ENCODE assay signal across 10 mouse cellular contexts in genomic region chr12:111726122-111726463, GRCm38 (mm10). TPM values are rescaled to one million over a fixed set of nuclear protein-coding genes. Genes with fewer than 3 reads are reported as not detected.
A peak's percentile ranks its signal among the peaks of the same experiment; 100 is the strongest.
DNase-seq lines count a peak whose midpoint lies in the region; ATAC-seq and TF ChIP-seq lines count a peak whose summit lies in the region.
"Had no signal": no experiment of that assay in that cellular context is flagged by ENCODE, and none has a peak within 500 bp of the region (broad histone marks: within the 10 kb centered on the region; RNA-seq: fewer than 3 reads in every experiment).

No protein-coding gene starts in this region.

- peak overlapping the region; percentile 54 for H3K9ac ChIP-seq in embryonic facial prominence, embryonic 13.5 days
- H3K9ac ChIP-seq in heart, embryonic 14.5 days (ENCODE audit: low read length), result no peak overlapping the region

- H3K9me3 ChIP-seq in embryonic facial prominence, embryonic 13.5 days, result no peaks in the 10 kb centered on the region
- H3K9me3 ChIP-seq in heart, embryonic 14.5 days (ENCODE audit: control insufficient read depth, low read length), result no peaks in the 10 kb centered on the region
- H3K9me3 ChIP-seq: G1E; megakaryocyte, embryonic 14.5 days had no signal

- WGBS in embryonic facial prominence, embryonic 13.5 days, result 46% methylated on average over 4 of the region's 4 CpGs
- WGBS in heart, embryonic 14.5 days, result 64% methylated on average over 4 of the region's 4 CpGs

- peak overlapping the region; percentile 45 for H3K4me3 ChIP-seq in gastrocnemius, adult 2 months
- no peak overlapping the region for H3K4me3 ChIP-seq in embryonic facial prominence, embryonic 13.5 days
- H3K4me3 ChIP-seq in heart, embryonic 14.5 days (ENCODE audit: control insufficient read depth in 1 of 2, insufficient read depth in 1 of 2, low read depth in 1 of 2, low read length in 2 of 2), result no peak overlapping the region
- H3K4me3 ChIP-seq in left cerebral cortex, adult 2 months, result no peak overlapping the region
- H3K4me3 ChIP-seq: megakaryocyte, embryonic 14.5 days had no signal

- H3K27me3 ChIP-seq in embryonic facial prominence, embryonic 13.5 days, result no peaks in the 10 kb centered on the region
- no peaks in the 10 kb centered on the region for H3K27me3 ChIP-seq in heart, embryonic 14.5 days (ENCODE audit: control insufficient read depth, insufficient read depth, low read length)
- H3K27me3 ChIP-seq: megakaryocyte, embryonic 14.5 days had no signal

- H3K4me2 ChIP-seq in embryonic facial prominence, embryonic 13.5 days, result no peak overlapping the region
- H3K4me2 ChIP-seq in heart, embryonic 14.5 days (ENCODE audit: low read length), result no peak overlapping the region

- no peak for ATAC-seq in embryonic facial prominence, embryonic 13.5 days (ENCODE audit: insufficient number of reproducible peaks, insufficient read depth, low FRiP score, low TSS enrichment, low read depth)
- peak; percentile 38; the same call in 1 of the 2 replicates for ATAC-seq in heart, embryonic 14.5 days (ENCODE audit: insufficient number of reproducible peaks, insufficient read depth, low FRiP score, low read depth)
- ATAC-seq in erythroid progenitor cell, adult 5-6 weeks (replicated peaks; ENCODE audit: low FRiP score, poor library complexity, severe bottlenecking), result no peak

- H3K36me3 ChIP-seq in embryonic facial prominence, embryonic 13.5 days, result peaks cover 55% of the 10 kb centered on the region
- peaks cover 33% of the 10 kb centered on the region for H3K36me3 ChIP-seq in heart, embryonic 14.5 days (ENCODE audit: control insufficient read depth, insufficient read depth, low read length)

- intact Hi-C loops in gastrocnemius, adult 2 months (cut with DNase I), result no loop called here
- intact Hi-C loops in left cerebral cortex, adult 2 months (cut with DNase I), result no loop called here

- DNase-seq in gastrocnemius, adult 2 months, result peak; percentile 71
- no peak for DNase-seq in gastrocnemius, postnatal 4 days (ENCODE audit: low spot score in 2 of 2)
- DNase-seq in left cerebral cortex, adult 2 months (ENCODE audit: extremely low spot score in 1 of 2, low spot score in 2 of 2), result peak; percentile 51 to 57
- peak; percentile 66 for DNase-seq in right cerebral cortex, postnatal 25 days
- no peak for DNase-seq in Muller cell, postnatal 12 days (ENCODE audit: inconsistent ontology term)

- no peaks in the 10 kb centered on the region for H3K4me1 ChIP-seq in embryonic facial prominence, embryonic 13.5 days
- H3K4me1 ChIP-seq in heart, embryonic 14.5 days (ENCODE audit: control insufficient read depth in 2 of 2, insufficient read depth in 2 of 2, low read length in 2 of 2), result no peaks in the 10 kb centered on the region; a peak in 1 of 4 replicates

- peak overlapping the region; percentile 89 for H3K27ac ChIP-seq in gastrocnemius, adult 2 months
- no peak overlapping the region for H3K27ac ChIP-seq in embryonic facial prominence, embryonic 13.5 days
- H3K27ac ChIP-seq in heart, embryonic 14.5 days (replicated peaks in 1 of 2; ENCODE audit: control insufficient read depth in 1 of 2, insufficient read depth in 1 of 2, low read depth in 2 of 2, low read length in 2 of 2), result peak overlapping the region in 1 of 2 experiments; percentile 68; a peak in 2 of 4 replicates
- H3K27ac ChIP-seq in left cerebral cortex, adult 2 months, result peak overlapping the region; percentile 97

- no peak for TF ChIP-seq CTCF in gastrocnemius, adult 2 months (IDR thresholded peaks at IDR 0.05)
- TF ChIP-seq CTCF in left cerebral cortex, adult 2 months (IDR thresholded peaks at IDR 0.05), result no peak

RNA-seq across cellular contexts. Expression of gene Apopt1, which starts 13.0 kb away (rescaled TPM):
- 10 to 100 TPM; 37.4 to 46.7 TPM for total RNA-seq in gastrocnemius, adult 2 months (2021)
- 10 to 100 TPM; 36.1 to 40.1 TPM for total RNA-seq in gastrocnemius, postnatal 4 days (2021)
- polyA plus RNA-seq in embryonic facial prominence, embryonic 13.5 days (2015; fragmentation: Nextera tagmentation; extraction: Ambion mirVana), result 57.1 and 66.0 TPM in 2 replicates
- 49.7 and 51.0 TPM in 2 replicates for polyA plus RNA-seq in heart, embryonic 14.5 days (2014; fragmentation: Nextera tagmentation; extraction: Ambion mirVana)
- total RNA-seq in left cerebral cortex, adult 2 months (2021), result 10 to 100 TPM; 36.2 to 38.8 TPM
- 8.4 and 22.7 TPM in 2 replicates for total RNA-seq in erythroid progenitor cell, adult 5-6 weeks (2015; ENCODE audit: low replicate concordance)
- 4.8 and 11.3 TPM in 2 replicates for total RNA-seq in erythroid progenitor cell, adult 5-6 weeks (2017; ENCODE audit: low replicate concordance)

RNA-seq across cellular contexts. Expression of gene Bag5, which starts 13.0 kb away (rescaled TPM):
- total RNA-seq in gastrocnemius, adult 2 months (2021), result 10 to 100 TPM; 14.7 to 19.2 TPM
- 10 to 100 TPM; 27.5 to 32.1 TPM for total RNA-seq in gastrocnemius, postnatal 4 days (2021)
- 64.5 and 67.3 TPM in 2 replicates for polyA plus RNA-seq in embryonic facial prominence, embryonic 13.5 days (2015; fragmentation: Nextera tagmentation; extraction: Ambion mirVana)
- polyA plus RNA-seq in heart, embryonic 14.5 days (2014; fragmentation: Nextera tagmentation; extraction: Ambion mirVana), result 42.1 and 42.6 TPM in 2 replicates
- total RNA-seq in left cerebral cortex, adult 2 months (2021), result 10 to 100 TPM; 60.9 to 61.8 TPM
- total RNA-seq in erythroid progenitor cell, adult 5-6 weeks (2015; ENCODE audit: low replicate concordance), result 5.4 and 6.3 TPM in 2 replicates
- total RNA-seq in erythroid progenitor cell, adult 5-6 weeks (2017; ENCODE audit: low replicate concordance), result 1.2 and 8.1 TPM in 2 replicates

RNA-seq across cellular contexts. Expression of gene Klc1, which starts 32.6 kb away (rescaled TPM):
- total RNA-seq in gastrocnemius, adult 2 months (2021), result 10 to 100 TPM; 61.5 to 75.9 TPM
- 100 to 1,000 TPM; 117 to 120 TPM for total RNA-seq in gastrocnemius, postnatal 4 days (2021)
- 113 and 122 TPM in 2 replicates for polyA plus RNA-seq in embryonic facial prominence, embryonic 13.5 days (2015; fragmentation: Nextera tagmentation; extraction: Ambion mirVana)
- 98.9 and 118 TPM in 2 replicates for polyA plus RNA-seq in heart, embryonic 14.5 days (2014; fragmentation: Nextera tagmentation; extraction: Ambion mirVana)
- total RNA-seq in left cerebral cortex, adult 2 months (2021), result 100 to 1,000 TPM; 746 to 823 TPM
- 18.0 and 31.7 TPM in 2 replicates for total RNA-seq in erythroid progenitor cell, adult 5-6 weeks (2015; ENCODE audit: low replicate concordance)
- 38.2 and 63.6 TPM in 2 replicates for total RNA-seq in erythroid progenitor cell, adult 5-6 weeks (2017; ENCODE audit: low replicate concordance)

RNA-seq across cellular contexts. Expression of gene Trmt61a, which starts 48.2 kb away (rescaled TPM):
- 1 to 10 TPM; 3.1 to 3.8 TPM for total RNA-seq in gastrocnemius, adult 2 months (2021)
- total RNA-seq in gastrocnemius, postnatal 4 days (2021), result 1 to 10 TPM; 7.3 to 7.9 TPM
- 12.5 and 13.7 TPM in 2 replicates for polyA plus RNA-seq in embryonic facial prominence, embryonic 13.5 days (2015; fragmentation: Nextera tagmentation; extraction: Ambion mirVana)
- polyA plus RNA-seq in heart, embryonic 14.5 days (2014; fragmentation: Nextera tagmentation; extraction: Ambion mirVana), result 3.1 and 5.5 TPM in 2 replicates
- total RNA-seq in left cerebral cortex, adult 2 months (2021), result 10 to 100 TPM; 18.9 to 20.2 TPM
- 1.8 and 2.1 TPM in 2 replicates for total RNA-seq in erythroid progenitor cell, adult 5-6 weeks (2015; ENCODE audit: low replicate concordance)
- 0.39 and 2.3 TPM in 2 replicates for total RNA-seq in erythroid progenitor cell, adult 5-6 weeks (2017; ENCODE audit: low replicate concordance)

RNA-seq across cellular contexts. Expression of gene Ckb, which starts 54.0 kb away (rescaled TPM):
- 10 to 100 TPM in 1 of 2 experiments, 1 to 10 TPM in 1; 6.7 to 10.8 TPM for total RNA-seq in gastrocnemius, adult 2 months (2021)
- total RNA-seq in gastrocnemius, postnatal 4 days (2021), result 10 to 100 TPM; 48.6 to 61.8 TPM
- polyA plus RNA-seq in embryonic facial prominence, embryonic 13.5 days (2015; fragmentation: Nextera tagmentation; extraction: Ambion mirVana), result 118 and 135 TPM in 2 replicates
- polyA plus RNA-seq in heart, embryonic 14.5 days (2014; fragmentation: Nextera tagmentation; extraction: Ambion mirVana), result 262 and 266 TPM in 2 replicates
- 1,000 to 10,000 TPM; 1,837 to 1,872 TPM for total RNA-seq in left cerebral cortex, adult 2 months (2021)
- 2.5 and 9.4 TPM in 2 replicates for total RNA-seq in erythroid progenitor cell, adult 5-6 weeks (2015; ENCODE audit: low replicate concordance)
- 5.2 and 10.0 TPM in 2 replicates for total RNA-seq in erythroid progenitor cell, adult 5-6 weeks (2017; ENCODE audit: low replicate concordance)
- polyA plus RNA-seq: G1E had no signal

Comparison
In these comparisons a context has a peak if more than half of its experiments do, and no peak if none do; other contexts are left out.
1. DNase-seq: peak in gastrocnemius, adult 2 months (single experiment), left cerebral cortex, adult 2 months (2 of 2) and right cerebral cortex, postnatal 25 days (single experiment); none in gastrocnemius, postnatal 4 days (0 of 2) and Muller cell, postnatal 12 days (single experiment).
2. RNA of gene Klc1, which starts 32.6 kb away (total RNA-seq): 746 to 823 TPM in left cerebral cortex, adult 2 months; 117 to 120 TPM in gastrocnemius, postnatal 4 days, 61.5 to 75.9 TPM in gastrocnemius, adult 2 months and 18.0 to 63.6 TPM in erythroid progenitor cell, adult 5-6 weeks; every median in the first group is over 4 times any median in the second.